Mouse (Mus musculus): ENCODE data around the gene C1qtnf5. TPM values are rescaled to one million over a fixed set of nuclear protein-coding genes. Genes with fewer than 3 reads are reported as not detected.

C1qtnf5 gene
- polyA plus RNA-seq, 1 experiment from 2014 or later: 4.8 TPM

DNA sequence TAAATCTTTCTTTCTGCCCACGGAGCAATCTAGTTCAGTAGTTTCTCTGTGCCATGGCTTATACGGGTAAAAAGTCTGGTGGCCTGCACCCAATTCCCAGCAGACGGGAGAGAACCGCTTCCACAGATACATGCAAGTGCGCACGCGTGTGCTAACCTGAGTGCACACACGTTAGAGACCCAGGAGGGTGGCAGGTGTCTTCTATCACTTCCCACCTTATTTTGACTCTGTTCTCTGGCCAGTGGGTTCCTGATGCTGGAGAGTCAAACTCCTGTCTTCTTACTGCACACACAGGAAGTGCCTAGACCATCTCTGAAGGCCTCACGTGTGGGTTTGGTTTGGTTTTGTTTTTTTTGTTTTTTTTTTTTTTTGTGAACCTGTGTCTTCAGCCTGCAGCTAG, 8.6 kb downstream of the C1qtnf5 start:
- no peak overlapping the region for H3K4me2 ChIP-seq (ENCODE audit: low read depth, low read length)
- H3K4me1 ChIP-seq (ENCODE audit: control insufficient read depth, insufficient read depth, low read length): peaks cover 1% of the 10 kb centered on the region
- no peak overlapping the region for H3K9ac ChIP-seq (ENCODE audit: low read depth, low read length)
- ATAC-seq (ENCODE audit: low read depth) (no peak), DNase-seq (ENCODE audit: low spot score) (no peak)
- no peaks in the 10 kb centered on the region for H3K27me3 ChIP-seq (replicated peaks; ENCODE audit: control insufficient read depth, insufficient read depth, low read length)
- WGBS: 85% methylated on average over 9 of the region's 9 CpGs
- H3K4me3 ChIP-seq (ENCODE audit: low read depth, low read length): no peak overlapping the region
- no peaks in the 10 kb centered on the region for H3K36me3 ChIP-seq (ENCODE audit: control insufficient read depth, insufficient read depth, low read length)
- no peaks in the 10 kb centered on the region for H3K9me3 ChIP-seq (ENCODE audit: control insufficient read depth, low read length)
- H3K27ac ChIP-seq (replicated peaks; ENCODE audit: low read depth, low read length): no peak overlapping the region

DNA sequence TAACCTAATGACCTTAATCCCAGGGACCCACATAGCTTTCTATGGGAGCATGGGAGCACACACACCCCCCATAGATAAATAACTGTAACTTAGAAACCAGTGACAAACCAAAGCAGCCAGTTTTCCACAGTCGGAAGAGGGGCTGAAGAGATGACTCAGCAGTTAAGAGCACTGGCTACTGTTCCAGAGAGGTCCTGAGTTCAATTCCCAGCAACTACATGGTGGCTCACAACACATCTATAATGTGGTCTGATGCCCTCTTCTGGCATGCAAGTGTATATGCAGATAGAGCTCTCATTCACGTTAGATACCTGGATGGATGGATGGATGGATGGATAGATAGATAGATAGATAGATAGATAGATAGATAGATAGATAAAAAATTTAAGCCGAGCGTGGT, 9.1 kb downstream of the C1qtnf5 start:
- ATAC-seq (ENCODE audit: low read depth): no peak
- no peaks in the 10 kb centered on the region for H3K36me3 ChIP-seq (ENCODE audit: control insufficient read depth, insufficient read depth, low read length)
- WGBS: 83% methylated on average over 4 of the region's 4 CpGs
- H3K4me2 ChIP-seq (ENCODE audit: low read depth, low read length): no peak overlapping the region
- no peak for DNase-seq (ENCODE audit: low spot score)
- H3K9me3 ChIP-seq (ENCODE audit: control insufficient read depth, low read length): no peaks in the 10 kb centered on the region
- no peaks in the 10 kb centered on the region for H3K4me1 ChIP-seq (ENCODE audit: control insufficient read depth, insufficient read depth, low read length)
- H3K9ac ChIP-seq (ENCODE audit: low read depth, low read length): no peak overlapping the region
- H3K27me3 ChIP-seq (replicated peaks; ENCODE audit: control insufficient read depth, insufficient read depth, low read length): no peaks in the 10 kb centered on the region
- no peak overlapping the region for H3K27ac ChIP-seq (replicated peaks; ENCODE audit: low read depth, low read length)
- no peak overlapping the region for H3K4me3 ChIP-seq (ENCODE audit: low read depth, low read length)

DNA sequence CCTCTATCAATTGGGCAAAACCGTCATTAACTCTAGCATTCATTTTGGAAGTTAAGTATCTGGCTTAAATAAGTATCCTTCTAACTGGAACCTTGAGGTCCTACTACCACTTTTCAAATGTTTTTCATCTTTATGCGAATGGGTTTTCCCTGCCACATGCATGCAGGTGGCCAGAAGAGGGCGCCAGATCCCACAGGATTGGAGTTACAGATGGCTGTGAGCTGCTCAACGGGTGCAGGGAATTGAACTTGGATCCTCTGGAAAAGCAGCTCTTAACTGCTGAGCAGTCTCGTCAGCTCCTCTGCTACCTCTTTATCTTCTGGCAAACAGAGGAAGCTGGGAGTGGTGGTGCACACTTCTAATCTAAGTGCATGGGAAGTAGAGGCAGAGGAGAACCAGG, 12.0 kb downstream of the C1qtnf5 start:
- Histone ChIP-seq H3K4me1 (ENCODE audit: control insufficient read depth, insufficient read depth, low read length) (no peaks in the 10 kb centered on the region), H3K4me3 (ENCODE audit: low read depth, low read length) (no peak overlapping the region), H3K9ac (ENCODE audit: low read depth, low read length) (no peak overlapping the region), H3K4me2 (ENCODE audit: low read depth, low read length) (no peak overlapping the region), H3K9me3 (ENCODE audit: control insufficient read depth, low read length) (no peaks in the 10 kb centered on the region), H3K36me3 (ENCODE audit: control insufficient read depth, insufficient read depth, low read length) (no peaks in the 10 kb centered on the region), H3K27me3 (replicated peaks; ENCODE audit: control insufficient read depth, insufficient read depth, low read length) (no peaks in the 10 kb centered on the region), H3K27ac (replicated peaks; ENCODE audit: low read depth, low read length) (no peak overlapping the region)
- ATAC-seq (ENCODE audit: low read depth): no peak
- no peak for DNase-seq (ENCODE audit: low spot score)
- 47% methylated on average over 5 of the region's 5 CpGs for WGBS

DNA sequence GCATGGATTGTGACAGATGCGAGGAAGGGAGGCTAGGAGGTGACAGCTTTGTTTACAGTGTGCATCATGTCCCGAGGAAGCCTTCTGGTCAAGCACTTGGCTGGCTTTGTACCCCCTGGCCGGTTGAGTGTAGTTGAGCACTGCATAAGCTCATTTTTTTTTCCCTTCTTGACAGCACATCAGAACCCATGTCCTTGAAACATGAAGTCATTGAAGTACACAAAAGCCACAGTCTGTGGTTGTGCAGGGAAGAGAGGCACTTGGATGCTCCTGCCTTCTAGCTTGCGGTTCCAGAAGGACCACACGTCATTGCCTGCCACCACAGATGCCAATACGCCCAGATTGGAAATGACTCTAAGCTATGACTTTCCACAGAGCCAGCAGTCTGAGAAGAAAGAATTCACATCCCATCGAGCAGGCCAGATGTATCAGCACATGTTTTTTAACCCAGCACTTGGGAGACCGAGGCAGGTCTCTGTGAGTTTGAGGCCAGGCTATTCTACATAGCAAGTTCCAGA, 13.0 kb downstream of the C1qtnf5 start:
- no peaks in the 10 kb centered on the region for H3K27me3 ChIP-seq (replicated peaks; ENCODE audit: control insufficient read depth, insufficient read depth, low read length)
- H3K9ac ChIP-seq (ENCODE audit: low read depth, low read length): no peak overlapping the region
- H3K27ac ChIP-seq (replicated peaks; ENCODE audit: low read depth, low read length): no peak overlapping the region
- H3K4me1 ChIP-seq (ENCODE audit: control insufficient read depth, insufficient read depth, low read length): no peaks in the 10 kb centered on the region
- ATAC-seq (ENCODE audit: low read depth) (no peak), DNase-seq (ENCODE audit: low spot score) (no peak)
- H3K9me3 ChIP-seq (ENCODE audit: control insufficient read depth, low read length): no peaks in the 10 kb centered on the region
- no peak overlapping the region for H3K4me2 ChIP-seq (ENCODE audit: low read depth, low read length)
- H3K36me3 ChIP-seq (ENCODE audit: control insufficient read depth, insufficient read depth, low read length): no peaks in the 10 kb centered on the region
- H3K4me3 ChIP-seq (ENCODE audit: low read depth, low read length): no peak overlapping the region
- WGBS: 82% methylated on average over 8 of the region's 8 CpGs

- WGBS: 68% methylated on average over 6 of the region's 6 CpGs
- Histone ChIP-seq H3K4me2 (ENCODE audit: low read depth, low read length) (no peak overlapping the region), H3K36me3 (ENCODE audit: control insufficient read depth, insufficient read depth, low read length) (no peaks in the 10 kb centered on the region), H3K4me3 (ENCODE audit: low read depth, low read length) (no peak overlapping the region), H3K4me1 (ENCODE audit: control insufficient read depth, insufficient read depth, low read length) (peaks cover 5% of the 10 kb centered on the region; the same call in 1 of the 2 replicates), H3K9me3 (ENCODE audit: control insufficient read depth, low read length) (no peaks in the 10 kb centered on the region), H3K9ac (ENCODE audit: low read depth, low read length) (no peak overlapping the region), H3K27me3 (replicated peaks; ENCODE audit: control insufficient read depth, insufficient read depth, low read length) (no peaks in the 10 kb centered on the region), H3K27ac (replicated peaks; ENCODE audit: low read depth, low read length) (no peak overlapping the region)
- ATAC-seq (ENCODE audit: low read depth) (no peak), DNase-seq (ENCODE audit: low spot score) (no peak)
Observed at GRCm38 (mm10) chr9:44124317-44124716, 17.3 kb downstream of the C1qtnf5 start.

GRCm38 (mm10) chr9:44125026-44125425, 18.0 kb downstream of the C1qtnf5 start:
- Histone ChIP-seq H3K4me1 (ENCODE audit: control insufficient read depth, insufficient read depth, low read length) (peaks cover 9% of the 10 kb centered on the region; the same call in 1 of the 2 replicates), H3K4me2 (ENCODE audit: low read depth, low read length) (no peak overlapping the region), H3K9ac (ENCODE audit: low read depth, low read length) (no peak overlapping the region), H3K27me3 (replicated peaks; ENCODE audit: control insufficient read depth, insufficient read depth, low read length) (no peaks in the 10 kb centered on the region), H3K27ac (replicated peaks; ENCODE audit: low read depth, low read length) (no peak overlapping the region), H3K4me3 (ENCODE audit: low read depth, low read length) (no peak overlapping the region), H3K9me3 (ENCODE audit: control insufficient read depth, low read length) (no peaks in the 10 kb centered on the region), H3K36me3 (ENCODE audit: control insufficient read depth, insufficient read depth, low read length) (no peaks in the 10 kb centered on the region)
- DNase-seq (ENCODE audit: low spot score): no peak
- no peak for ATAC-seq (ENCODE audit: low read depth)
- 37% methylated on average over 5 of the region's 5 CpGs for WGBS

DNA sequence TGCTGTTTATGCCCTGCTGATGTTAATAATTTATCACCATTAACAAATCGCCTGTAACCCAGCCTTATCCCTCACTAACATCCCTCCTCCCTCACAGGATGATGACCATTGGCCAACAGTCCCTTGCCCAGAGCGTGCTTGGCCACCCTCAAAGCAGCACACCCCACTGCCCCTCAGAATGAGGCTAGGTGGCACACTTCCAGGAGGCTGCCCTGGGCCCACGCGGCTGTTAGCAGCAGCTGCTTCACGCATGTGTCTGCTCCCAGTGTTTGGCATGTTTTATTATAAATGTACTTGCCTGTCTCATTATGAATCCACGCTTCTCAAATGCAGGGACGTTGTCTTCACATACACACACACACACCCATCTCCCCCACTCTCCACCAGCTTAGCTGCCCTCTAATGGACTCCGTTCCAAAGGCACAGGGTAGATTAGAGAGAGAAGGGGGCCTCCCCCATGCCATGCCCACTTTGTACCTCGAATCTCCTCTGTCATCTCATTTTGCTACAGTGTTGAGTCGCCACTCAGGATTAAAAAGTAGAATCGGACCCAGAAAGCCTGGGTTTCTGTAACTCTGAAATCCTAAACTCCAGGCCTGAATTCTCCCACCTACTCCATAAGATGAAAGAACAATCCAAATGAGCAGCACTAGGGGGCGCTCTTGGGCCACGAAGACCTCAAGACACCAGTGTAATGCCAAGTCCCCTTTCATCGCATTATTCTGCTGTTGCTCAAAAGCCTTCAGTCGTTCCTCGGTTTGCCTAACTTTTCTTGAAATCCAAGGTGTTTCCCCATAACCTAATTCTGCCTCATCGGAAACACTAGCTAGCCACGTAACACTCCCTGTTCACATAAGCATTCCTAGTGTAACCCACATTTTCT, 18.7 kb downstream of the C1qtnf5 start:
- Histone ChIP-seq H3K4me1 (ENCODE audit: control insufficient read depth, insufficient read depth, low read length) (peaks cover 17% of the 10 kb centered on the region; the same call in 1 of the 2 replicates), H3K27ac (replicated peaks; ENCODE audit: low read depth, low read length) (peak overlapping the region; percentile 50), H3K36me3 (ENCODE audit: control insufficient read depth, insufficient read depth, low read length) (no peaks in the 10 kb centered on the region), H3K27me3 (replicated peaks; ENCODE audit: control insufficient read depth, insufficient read depth, low read length) (no peaks in the 10 kb centered on the region), H3K9me3 (ENCODE audit: control insufficient read depth, low read length) (no peaks in the 10 kb centered on the region), H3K4me3 (ENCODE audit: low read depth, low read length) (no peak overlapping the region), H3K9ac (ENCODE audit: low read depth, low read length) (0 out of 2 replicates have a peak overlapping the region, but pooled peaks have one; percentile 21), H3K4me2 (ENCODE audit: low read depth, low read length) (peak overlapping the region; percentile 47)
- 0 out of 2 replicates have a peak, but pooled peaks have one; percentile 56 for ATAC-seq (ENCODE audit: low read depth)
- WGBS: 30% methylated on average over 18 of the region's 18 CpGs
- DNase-seq (ENCODE audit: low spot score): peak; percentile 94

GRCm38 (mm10) chr9:44126746-44127145, 19.7 kb downstream of the C1qtnf5 start:
- Histone ChIP-seq H3K9me3 (ENCODE audit: control insufficient read depth, low read length) (no peaks in the 10 kb centered on the region), H3K27me3 (replicated peaks; ENCODE audit: control insufficient read depth, insufficient read depth, low read length) (no peaks in the 10 kb centered on the region), H3K27ac (replicated peaks; ENCODE audit: low read depth, low read length) (no peak overlapping the region), H3K9ac (ENCODE audit: low read depth, low read length) (no peak overlapping the region), H3K4me2 (ENCODE audit: low read depth, low read length) (no peak overlapping the region), H3K36me3 (ENCODE audit: control insufficient read depth, insufficient read depth, low read length) (no peaks in the 10 kb centered on the region), H3K4me1 (ENCODE audit: control insufficient read depth, insufficient read depth, low read length) (peaks cover 19% of the 10 kb centered on the region; the same call in 1 of the 2 replicates), H3K4me3 (ENCODE audit: low read depth, low read length) (no peak overlapping the region)
- 86% methylated on average over 3 of the region's 3 CpGs for WGBS
- ATAC-seq (ENCODE audit: low read depth) (no peak), DNase-seq (ENCODE audit: low spot score) (no peak)
